Mouse (Mus musculus) kidney, adult 2 months (tissue): ENCODE data around the gene Chkb. TPM values are rescaled to one million over a fixed set of nuclear protein-coding genes. Genes with fewer than 3 reads are reported as not detected.

Experiments
- DNase-seq: peaks from one replicate; pipeline ENCODE4 v3.0.0; 2021
- H3K27ac ChIP-seq: fragments of 200-500 bp; 2 replicates; pipeline ENCODE4 v1.5.1; 2012; ENCODE audit warnings: low read depth, low read length, control low read depth, inconsistent platforms; ENCODE audit not compliant: insufficient read depth
- H3K27me3 ChIP-seq: fragments of 200-500 bp; replicated peaks from 2 replicates; pipeline ENCODE4 v1.6.1; 2012; ENCODE audit warnings: mild to moderate bottlenecking, moderate library complexity, low read length, inconsistent platforms; ENCODE audit not compliant: control insufficient read depth, insufficient read depth
- H3K36me3 ChIP-seq: fragments of 200-500 bp; 2 replicates; pipeline ENCODE4 v1.6.1; 2012; ENCODE audit warnings: mild to moderate bottlenecking, moderate library complexity, low read length, inconsistent platforms; ENCODE audit not compliant: control insufficient read depth, insufficient read depth
- H3K4me1 ChIP-seq: fragments of 200-500 bp; 2 replicates; pipeline ENCODE4 v1.6.1; 2011; ENCODE audit warnings: low read length; ENCODE audit not compliant: control insufficient read depth, insufficient read depth
- H3K4me3 ChIP-seq: fragments of 200-500 bp; 2 replicates; pipeline ENCODE4 v1.5.1; 2011; ENCODE audit warnings: mild to moderate bottlenecking, low read depth, low read length, control low read depth; ENCODE audit not compliant: insufficient read depth
- CTCF ChIP-seq: fragments of 200-500 bp; conservative IDR thresholded peaks from 2 replicates; pipeline ENCODE4 v1.5.1; 2011; ENCODE audit warnings: low read depth, mild to moderate bottlenecking, control low read depth, low read length, moderate library complexity, mixed read lengths; ENCODE audit not compliant: insufficient read depth, insufficient read length
- POLR2A ChIP-seq: fragments of 200-500 bp; IDR thresholded peaks from one replicate; pipeline ENCODE4 v1.6.1; 2011; ENCODE audit warnings: low read depth, low read length, control low read depth
- WGBS: fragments of 180-500 bp; shearing (Covaris S2); methylation state at CpG from one replicate; pipeline ENCODE4 v1.1.7; 2018; 5-methylcytosine and 5-hydroxymethylcytosine counted together
- polyA plus RNA-seq: library from polyadenylated mRNA; depleted of rRNA; stranded (reverse); fragments of >200 nt; gene quantifications from 2 replicates; pipeline ENCODE4 v1.2.3, GENCODE M21; 2012

Chkb gene
- polyA plus RNA-seq, 1 experiment = 62.6 TPM

GRCm38 (mm10) chr15:89474596-89475292 is 45.0 kb upstream of the Chkb start:
- peak; percentile 9 for DNase-seq

DNA sequence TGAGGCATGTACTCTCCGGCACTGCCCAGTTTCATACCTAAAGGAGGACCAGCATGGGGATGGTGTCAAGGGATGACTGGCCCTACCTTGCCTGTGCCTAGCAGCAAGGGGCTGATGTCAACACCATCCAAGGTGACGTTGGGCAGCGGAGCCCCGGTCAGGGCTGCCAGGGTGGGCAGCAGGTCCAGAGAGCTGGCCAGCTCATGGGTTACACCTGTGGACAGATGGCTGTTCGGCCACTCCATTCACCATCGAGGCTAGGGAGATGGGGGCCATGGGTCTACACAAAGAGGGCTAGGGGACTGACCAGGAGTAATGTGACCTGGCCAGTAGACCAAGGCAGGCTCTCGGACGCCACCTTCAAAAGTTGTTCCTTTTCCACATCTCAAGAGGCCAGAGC is 44.2 kb upstream of the Chkb start:
- 97% methylated on average over 8 of the region's 8 CpGs for WGBS
- DNase-seq = no peak
- Histone ChIP-seq H3K4me1 (no peaks in the 10 kb centered on the region; the same call in 1 of the 2 replicates), H3K27ac (no peak overlapping the region), H3K4me3 (no peak overlapping the region), H3K36me3 (no peaks in the 10 kb centered on the region), H3K27me3 (no peaks in the 10 kb centered on the region)
- TF ChIP-seq CTCF (no peak), POLR2A (no peak)

More at GRCm38 (mm10) chr15:89474596-89475292, 45.0 kb upstream of the Chkb start:
- TF ChIP-seq POLR2A (no peak), CTCF (no peak)
- Histone ChIP-seq H3K36me3 (no peaks in the 10 kb centered on the region), H3K4me3 (no peak overlapping the region), H3K27ac (no peak overlapping the region), H3K27me3 (no peaks in the 10 kb centered on the region), H3K4me1 (no peaks in the 10 kb centered on the region; the same call in 1 of the 2 replicates)
- 90% methylated on average over 19 of the region's 19 CpGs for WGBS

- Histone ChIP-seq H3K36me3 (no peaks in the 10 kb centered on the region), H3K27me3 (no peaks in the 10 kb centered on the region), H3K4me3 (no peak overlapping the region), H3K27ac (no peak overlapping the region), H3K4me1 (no peaks in the 10 kb centered on the region; the same call in 1 of the 2 replicates)
- TF ChIP-seq CTCF (no peak), POLR2A (no peak)
- WGBS = 94% methylated on average over 9 of the region's 9 CpGs
- DNase-seq = no peak
Observed at GRCm38 (mm10) chr15:89473370-89473769, 43.7 kb upstream of the Chkb start.

GRCm38 (mm10) chr15:89471476-89471875 is 41.8 kb upstream of the Chkb start:
- no peak for DNase-seq
- Histone ChIP-seq H3K27ac (no peak overlapping the region), H3K4me1 (no peaks in the 10 kb centered on the region; the same call in 1 of the 2 replicates), H3K4me3 (no peak overlapping the region), H3K36me3 (no peaks in the 10 kb centered on the region), H3K27me3 (no peaks in the 10 kb centered on the region)
- no peak for TF ChIP-seq CTCF
- TF ChIP-seq POLR2A = no peak
- 86% methylated on average over 4 of the region's 4 CpGs for WGBS

DNA sequence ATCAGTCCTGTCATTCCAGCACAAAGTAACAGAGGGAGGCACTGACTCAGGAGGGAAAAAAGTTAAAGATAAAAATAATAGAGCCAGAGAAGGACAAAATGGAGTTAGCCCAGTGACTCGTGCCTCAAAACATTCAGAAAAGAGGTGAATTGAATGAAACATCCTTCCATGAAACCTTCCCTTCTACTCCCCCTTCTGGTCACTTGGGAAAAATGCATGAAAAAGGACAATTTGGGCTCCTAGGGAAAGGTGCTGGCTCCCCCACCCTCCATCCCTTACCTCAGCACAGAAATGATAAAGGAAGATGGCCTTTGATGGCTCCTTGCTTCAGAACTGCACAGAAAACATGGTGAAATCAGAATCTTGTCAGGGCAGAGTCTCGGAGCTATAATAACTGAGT is 38.9 kb upstream of the Chkb start:
- peak; percentile 24 for DNase-seq
- Histone ChIP-seq H3K4me3 (no peak overlapping the region), H3K27me3 (no peaks in the 10 kb centered on the region), H3K36me3 (no peaks in the 10 kb centered on the region), H3K27ac (no peak overlapping the region), H3K4me1 (no peaks in the 10 kb centered on the region)
- TF ChIP-seq POLR2A (no peak), CTCF (peak; percentile 50)
- WGBS = 25% methylated on average over 2 of the region's 2 CpGs

DNA sequence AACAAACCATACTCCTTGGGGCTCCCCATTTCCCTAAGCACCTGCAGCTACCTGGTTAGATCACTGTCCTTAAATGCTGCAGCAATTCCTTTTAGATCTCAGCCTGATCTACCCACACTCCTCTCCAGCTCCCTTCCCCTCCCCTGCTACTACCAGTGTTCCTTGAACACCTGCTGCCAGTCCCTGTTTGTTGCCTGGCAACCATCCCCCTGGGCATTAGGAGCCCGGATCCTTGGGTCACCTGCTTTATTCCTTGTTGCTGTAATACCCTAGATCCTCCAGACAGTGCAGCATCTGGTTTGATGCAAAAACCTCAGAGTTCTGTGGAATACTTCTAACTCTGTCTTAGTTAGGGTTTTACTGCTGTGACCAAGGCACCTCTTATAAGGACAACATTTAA is 35.3 kb upstream of the Chkb start:
- Histone ChIP-seq H3K36me3 (no peaks in the 10 kb centered on the region), H3K27me3 (no peaks in the 10 kb centered on the region), H3K27ac (no peak overlapping the region), H3K4me3 (no peak overlapping the region), H3K4me1 (no peaks in the 10 kb centered on the region)
- 13% methylated on average over 1 of the region's 1 CpGs for WGBS
- TF ChIP-seq POLR2A (no peak), CTCF (no peak)
- no peak for DNase-seq

GRCm38 (mm10) chr15:89463334-89464235 is 33.9 kb upstream of the Chkb start:
- Histone ChIP-seq H3K36me3 (no peaks in the 10 kb centered on the region), H3K27ac (no peak overlapping the region), H3K27me3 (no peaks in the 10 kb centered on the region), H3K4me3 (no peak overlapping the region), H3K4me1 (no peaks in the 10 kb centered on the region)
- 49% methylated on average over 5 of the region's 5 CpGs for WGBS
- DNase-seq = peak; percentile 28
- TF ChIP-seq CTCF (peak; percentile 42), POLR2A (no peak)
